8 mouse cellular contexts compared by ENCODE assay signal in genomic region chr1:106544817-106545612, GRCm38 (mm10).
DNase-seq lines count a peak whose midpoint lies in the region; ATAC-seq and TF ChIP-seq lines count a peak whose summit lies in the region.
"Had no signal": no experiment of that assay in that cellular context is flagged by ENCODE, and none has a peak within 500 bp of the region (broad histone marks: within the 10 kb centered on the region; RNA-seq: fewer than 3 reads in every experiment).

No protein-coding gene starts in this region.

- H3K4me2 ChIP-seq in liver, embryonic 11.5 days, result no peak overlapping the region
- no peak overlapping the region for H3K4me2 ChIP-seq in lung, embryonic 14.5 days
- H3K4me2 ChIP-seq: lung, embryonic 15.5 days had no signal

- no peak overlapping the region for H3K27ac ChIP-seq in liver, embryonic 11.5 days (ENCODE audit: low read depth, low read length)
- no peak overlapping the region for H3K27ac ChIP-seq in lung, embryonic 14.5 days (ENCODE audit: low read depth)
- H3K27ac ChIP-seq: lung, embryonic 15.5 days had no signal

- H3K36me3 ChIP-seq in liver, embryonic 11.5 days (ENCODE audit: control insufficient read depth, insufficient read depth, low read length), result no peaks in the 10 kb centered on the region
- H3K36me3 ChIP-seq in lung, embryonic 14.5 days (ENCODE audit: insufficient read depth), result peaks cover 3% of the 10 kb centered on the region; the same call in 1 of the 2 replicates
- no peaks in the 10 kb centered on the region for H3K36me3 ChIP-seq in splenic B cell, adult 2 months (ENCODE audit: control insufficient read depth, insufficient read depth, low read length, poor library complexity, severe bottlenecking)
- H3K36me3 ChIP-seq: lung, embryonic 15.5 days had no signal

- H3K9ac ChIP-seq in liver, embryonic 11.5 days (ENCODE audit: low read depth, low read length), result no peak overlapping the region
- H3K9ac ChIP-seq in lung, embryonic 14.5 days, result no peak overlapping the region
- H3K9ac ChIP-seq: lung, embryonic 15.5 days had no signal

- no peaks in the 10 kb centered on the region for H3K9me3 ChIP-seq in liver, embryonic 11.5 days (ENCODE audit: control insufficient read depth, low read length)
- no peaks in the 10 kb centered on the region for H3K9me3 ChIP-seq in lung, embryonic 14.5 days (ENCODE audit: low read depth, low read length)
- H3K9me3 ChIP-seq: lung, embryonic 15.5 days had no signal

- WGBS in liver, embryonic 11.5 days, result 56% methylated on average over 6 of the region's 6 CpGs
- 59% methylated on average over 6 of the region's 6 CpGs for WGBS in lung, embryonic 14.5 days

- ATAC-seq in liver, embryonic 11.5 days (replicated peaks; ENCODE audit: low FRiP score), result no peak
- peak; percentile 38 for ATAC-seq in lung, embryonic 14.5 days (ENCODE audit: insufficient read depth)

- DNase-seq in liver, result peak; percentile 29
- no peak for DNase-seq in liver, embryonic 11.5 days (ENCODE audit: low spot score)
- peak; percentile 36 for DNase-seq in MEL-GATA-1-ER (ENCODE audit: extremely low read depth, low read depth)
- DNase-seq in brain, adult 2 months (ENCODE audit: low read depth, low spot score), result peak; percentile 28
- DNase-seq in kidney, adult 9 months, result peak; percentile 72
- DNase-seq in lung, embryonic 14.5 days, result peak; percentile 80
- DNase-seq in splenic B cell, adult 2 months (ENCODE audit: low read depth, low spot score), result peak; percentile 81

- H3K4me1 ChIP-seq in liver, embryonic 11.5 days (replicated peaks; ENCODE audit: control insufficient read depth, insufficient read depth, low read length), result no peaks in the 10 kb centered on the region
- peaks cover 11% of the 10 kb centered on the region for H3K4me1 ChIP-seq in lung, embryonic 14.5 days (ENCODE audit: insufficient read depth)

- peak; percentile 53 for TF ChIP-seq CTCF in lung, embryonic 14.5 days (IDR thresholded peaks at IDR 0.05; ENCODE audit: low read depth)

- H3K27me3 ChIP-seq in liver, embryonic 11.5 days (replicated peaks; ENCODE audit: control insufficient read depth, insufficient read depth, low read length), result no peaks in the 10 kb centered on the region
- no peaks in the 10 kb centered on the region for H3K27me3 ChIP-seq in lung, embryonic 14.5 days (ENCODE audit: insufficient read depth, low read length)
- H3K27me3 ChIP-seq in splenic B cell, adult 2 months (ENCODE audit: control insufficient read depth, insufficient read depth, low read length, poor library complexity, severe bottlenecking), result no peaks in the 10 kb centered on the region; the same call in 1 of the 2 replicates
- H3K27me3 ChIP-seq: lung, embryonic 15.5 days had no signal

- no peak overlapping the region for H3K4me3 ChIP-seq in liver, embryonic 11.5 days (ENCODE audit: low read depth, low read length)
- no peak overlapping the region for H3K4me3 ChIP-seq in lung, embryonic 14.5 days (ENCODE audit: low read depth, low read length)
- H3K4me3 ChIP-seq: lung, embryonic 15.5 days had no signal
